Mouse (Mus musculus) kidney, postnatal 0 days (tissue): ENCODE measurements around the gene Foxd1. TPM values are rescaled to one million over a fixed set of nuclear protein-coding genes. Genes with fewer than 3 reads are reported as not detected.

Experiments used
- ATAC-seq: fragments of 200-750 bp; cut with Nextera tagmentation; replicated peaks from 2 replicates; pipeline ENCODE4 v1.8.0; 2017; ENCODE audit warnings: low read depth, moderate number of reproducible peaks, moderate TSS enrichment, moderate library complexity; ENCODE audit not compliant: low FRiP score
- DNase-seq: peaks from one replicate; pipeline ENCODE4 v3.0.0-alpha.2; 2016; ENCODE audit warnings: low spot score
- H3K27ac ChIP-seq: fragments of 300-500 bp; sonication (generic); 2 replicates; pipeline ENCODE4 v1.5.1; 2014; ENCODE audit warnings: mild to moderate bottlenecking
- H3K27me3 ChIP-seq: fragments of 300-500 bp; sonication (generic); 2 replicates; pipeline ENCODE4 v1.6.1; 2014; ENCODE audit warnings: low read length, mixed read lengths; ENCODE audit not compliant: insufficient read depth
- H3K36me3 ChIP-seq: fragments of 300-500 bp; sonication (generic); 2 replicates; pipeline ENCODE4 v1.6.1; 2014; ENCODE audit warnings: low read length, mixed read lengths; ENCODE audit not compliant: insufficient read depth
- H3K4me1 ChIP-seq: fragments of 300-500 bp; sonication (generic); replicated peaks from 2 replicates; pipeline ENCODE4 v1.6.1; 2014; ENCODE audit warnings: antibody characterized with exemption, low read length, mixed read lengths; ENCODE audit not compliant: insufficient read depth
- H3K4me2 ChIP-seq: fragments of 300-500 bp; sonication (generic); 2 replicates; pipeline ENCODE4 v1.6.1; 2014; ENCODE audit warnings: mild to moderate bottlenecking, low read length, moderate library complexity, mixed read lengths
- H3K4me3 ChIP-seq: fragments of 300-500 bp; sonication (generic); replicated peaks from 2 replicates; pipeline ENCODE4 v1.5.1; 2014; ENCODE audit warnings: low read depth, low read length
- H3K9ac ChIP-seq: fragments of 300-500 bp; sonication (generic); 2 replicates; pipeline ENCODE4 v1.6.1; 2014; ENCODE audit warnings: low read depth, low read length
- H3K9me3 ChIP-seq: fragments of 300-500 bp; sonication (generic); replicated peaks from 2 replicates; pipeline ENCODE4 v1.6.1; 2016; ENCODE audit warnings: low read length, inconsistent platforms, mixed read lengths
- CTCF ChIP-seq: IDR thresholded peaks from 2 replicates; pipeline ENCODE4 v1.5.1; 2016; ENCODE audit warnings: antibody characterized with exemption, low read depth, mild to moderate bottlenecking, moderate library complexity
- WGBS: fragments of 180-500 bp; shearing (Covaris S2); extraction: QIAGEN DNeasy Blood & Tissue Kit; methylation state at CpG from one replicate; pipeline ENCODE4 v1.1.7; 2014; 5-methylcytosine and 5-hydroxymethylcytosine counted together
- polyA plus RNA-seq: library from polyadenylated mRNA; unstranded; fragments of >200 nt; fragmentation: Nextera tagmentation; extraction: Ambion mirVana; gene quantifications from 2 replicates; pipeline ENCODE4 v1.2.1, GENCODE M21; 2015

Gene Foxd1
- polyA plus RNA-seq, 1 experiment from 2014 or later = 3.4 TPM

DNA sequence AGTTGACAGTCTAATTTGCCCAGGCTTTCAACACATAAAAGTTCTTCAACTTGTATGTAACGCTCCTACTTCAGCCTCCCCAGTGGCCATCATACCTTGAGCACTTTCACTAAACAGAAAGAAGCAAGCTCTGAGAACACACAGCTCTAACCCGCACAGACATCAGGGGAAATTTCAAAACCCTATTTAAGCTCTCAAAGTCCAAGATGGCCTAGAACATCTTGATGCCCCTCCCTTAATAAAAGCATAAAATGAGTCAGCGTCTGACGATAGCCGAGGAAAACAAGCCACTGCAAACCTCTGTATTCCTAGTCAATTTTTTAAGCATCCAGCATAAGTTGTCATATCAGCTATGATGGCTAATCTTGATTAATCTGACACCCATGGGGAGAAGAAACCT, 42.4 kb upstream of the Foxd1 start:
- no peak overlapping the region for H3K27ac ChIP-seq
- DNase-seq (no peak), ATAC-seq (no peak)
- peaks cover 44% of the 10 kb centered on the region for H3K36me3 ChIP-seq
- no peak overlapping the region for H3K4me2 ChIP-seq
- H3K27me3 ChIP-seq = no peaks in the 10 kb centered on the region
- H3K9me3 ChIP-seq = no peaks in the 10 kb centered on the region
- H3K4me3 ChIP-seq = no peak overlapping the region
- H3K9ac ChIP-seq = no peak overlapping the region
- 91% methylated on average over 5 of the region's 5 CpGs for WGBS
- peaks cover 7% of the 10 kb centered on the region; the same call in 1 of the 2 replicates for H3K4me1 ChIP-seq
- TF ChIP-seq CTCF = no peak

DNA sequence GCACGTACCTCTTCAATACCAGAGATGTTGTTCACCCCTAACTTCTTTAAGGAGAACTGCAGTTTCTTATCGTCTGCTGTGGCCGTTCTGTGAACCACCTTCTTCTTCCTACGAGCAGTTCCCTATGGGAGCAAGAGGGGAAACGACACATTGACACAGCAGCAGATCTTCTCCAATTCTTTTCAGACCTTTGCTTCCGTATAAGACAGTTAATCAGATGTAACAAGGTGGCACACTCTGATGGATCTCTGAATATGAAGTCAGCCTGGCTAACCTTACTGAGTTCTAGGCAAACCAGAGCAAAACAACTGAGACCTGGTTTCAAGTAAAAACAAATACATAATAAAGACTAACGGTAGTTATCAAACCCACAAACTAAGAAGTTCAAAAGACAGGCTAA, 40.4 kb upstream of the Foxd1 start:
- Histone ChIP-seq H3K27ac (no peak overlapping the region), H3K36me3 (peaks cover 40% of the 10 kb centered on the region), H3K9ac (no peak overlapping the region), H3K4me3 (no peak overlapping the region), H3K9me3 (no peaks in the 10 kb centered on the region), H3K27me3 (no peaks in the 10 kb centered on the region), H3K4me2 (no peak overlapping the region), H3K4me1 (peaks cover 7% of the 10 kb centered on the region; the same call in 1 of the 2 replicates)
- no peak for DNase-seq
- TF ChIP-seq CTCF = no peak
- ATAC-seq = no peak
- 71% methylated on average over 7 of the region's 7 CpGs for WGBS

GRCm38 (mm10) chr13:98315124-98315523, 38.9 kb upstream of the Foxd1 start:
- peaks cover 7% of the 10 kb centered on the region; the same call in 1 of the 2 replicates for H3K4me1 ChIP-seq
- no peak for TF ChIP-seq CTCF
- no peaks in the 10 kb centered on the region for H3K9me3 ChIP-seq
- no peak overlapping the region for H3K9ac ChIP-seq
- H3K27ac ChIP-seq = no peak overlapping the region
- 35% methylated on average over 4 of the region's 4 CpGs for WGBS
- H3K27me3 ChIP-seq = no peaks in the 10 kb centered on the region
- ATAC-seq = no peak
- peak overlapping the region; percentile 67 for H3K4me2 ChIP-seq
- DNase-seq = no peak
- H3K4me3 ChIP-seq = peak overlapping the region; percentile 73; the same call in 1 of the 2 replicates
- peaks cover 29% of the 10 kb centered on the region for H3K36me3 ChIP-seq

GRCm38 (mm10) chr13:98316140-98316479, 37.9 kb upstream of the Foxd1 start:
- no peaks in the 10 kb centered on the region for H3K27me3 ChIP-seq
- H3K4me2 ChIP-seq = peak overlapping the region; percentile 67
- no peak for TF ChIP-seq CTCF
- under 1% methylated on average over 17 of the region's 17 CpGs for WGBS
- peaks cover 20% of the 10 kb centered on the region for H3K36me3 ChIP-seq
- peak overlapping the region; percentile 73 for H3K4me3 ChIP-seq
- H3K27ac ChIP-seq = peak overlapping the region; percentile 92
- ATAC-seq (no peak), DNase-seq (peak; percentile 55)
- H3K9ac ChIP-seq = peak overlapping the region; percentile 94
- H3K4me1 ChIP-seq = peaks cover 7% of the 10 kb centered on the region; the same call in 1 of the 2 replicates
- no peaks in the 10 kb centered on the region for H3K9me3 ChIP-seq

GRCm38 (mm10) chr13:98316480-98317245, 37.4 kb upstream of the Foxd1 start, which contains the start of gene Btf3:
Gene Btf3 (minus strand): TSS chr13:98317006.
- ATAC-seq = peak; percentile 88
- peak within 1 kb of the TSS; percentile 94 for H3K9ac ChIP-seq
- H3K4me3 ChIP-seq = peak within 1 kb of the TSS; percentile 73
- H3K27ac ChIP-seq = peak within 1 kb of the TSS; percentile 92
- peak; percentile 97 for DNase-seq
- peaks cover 14% of the 10 kb centered on the region for H3K36me3 ChIP-seq
- H3K4me2 ChIP-seq = peak within 1 kb of the TSS; percentile 67
- H3K27me3 ChIP-seq = no peaks in the 10 kb centered on the region
- H3K9me3 ChIP-seq = no peaks in the 10 kb centered on the region
- WGBS = under 1% methylated on average over 76 of the region's 90 CpGs
- peaks cover 7% of the 10 kb centered on the region; the same call in 1 of the 2 replicates for H3K4me1 ChIP-seq
- TF ChIP-seq CTCF = peak; percentile 51

- H3K4me2 ChIP-seq = peak overlapping the region; percentile 67
- no peak for ATAC-seq
- peaks cover 7% of the 10 kb centered on the region; the same call in 1 of the 2 replicates for H3K4me1 ChIP-seq
- H3K27me3 ChIP-seq = no peaks in the 10 kb centered on the region
- H3K36me3 ChIP-seq = peaks cover 8% of the 10 kb centered on the region; the same call in 1 of the 2 replicates
- 2% methylated on average over 16 of the region's 16 CpGs for WGBS
- DNase-seq = no peak
- TF ChIP-seq CTCF = no peak
- H3K4me3 ChIP-seq = peak overlapping the region; percentile 73
- no peaks in the 10 kb centered on the region for H3K9me3 ChIP-seq
- peak overlapping the region; percentile 94 for H3K9ac ChIP-seq
- H3K27ac ChIP-seq = peak overlapping the region; percentile 92
Observed at GRCm38 (mm10) chr13:98317246-98317677, 36.8 kb upstream of the Foxd1 start.
